Mouse (Mus musculus): ENCODE results near the gene Rpl27.
"Not testable (repeated sequence)": the region's sequence is repeated elsewhere in the genome, so short reads cannot be mapped to it uniquely, and the experiment has no call there.

Gene Rpl27

GRCm38 (mm10) chr11:101442127-101442693, at the start of gene Rpl27:
Rpl27 (plus strand) TSS chr11:101442298.
- peak; percentile 92 to 98 for DNase-seq

- peak; percentile 59 to 60 for DNase-seq
Measured at GRCm38 (mm10) chr11:101395110-101395509, 47.0 kb upstream of the Rpl27 start.

- no peak for DNase-seq
Measured at GRCm38 (mm10) chr11:101415306-101415705, 26.8 kb upstream of the Rpl27 start.

- DNase-seq = no peak
Measured at GRCm38 (mm10) chr11:101416433-101417100, 25.5 kb upstream of the Rpl27 start.

GRCm38 (mm10) chr11:101417101-101417855, 24.8 kb upstream of the Rpl27 start, which contains the start of gene Aarsd1:
Aarsd1 (minus strand) TSS chr11:101417615.
- DNase-seq = peak; percentile 89 to 91

- DNase-seq = no peak
Measured at GRCm38 (mm10) chr11:101418991-101419390, 23.1 kb upstream of the Rpl27 start.

- DNase-seq = no peak
Measured at GRCm38 (mm10) chr11:101419610-101420009, 22.5 kb upstream of the Rpl27 start.

GRCm38 (mm10) chr11:101420148-101420547, 21.9 kb upstream of the Rpl27 start:
- DNase-seq = no peak

GRCm38 (mm10) chr11:101424105-101424851, 17.8 kb upstream of the Rpl27 start, which contains the start of gene Gm27029:
Gm27029 (minus strand) TSS chr11:101424796.
- DNase-seq = no peak

- DNase-seq = peak; percentile 98
Measured at GRCm38 (mm10) chr11:101424925-101425813, 16.9 kb upstream of the Rpl27 start, which contains the start of the genes Rundc1 and Ptges3l. Rundc1 (plus strand) TSS chr11:101425085. Ptges3l (minus strand) TSS chr11:101425333.

GRCm38 (mm10) chr11:101426165-101426564, 15.9 kb upstream of the Rpl27 start:
- DNase-seq = no peak

GRCm38 (mm10) chr11:101431327-101431726, 10.8 kb upstream of the Rpl27 start:
- DNase-seq = no peak

- no peak for DNase-seq
Measured at GRCm38 (mm10) chr11:101433396-101433795, 8.7 kb upstream of the Rpl27 start.

GRCm38 (mm10) chr11:101435831-101436230, 6.3 kb upstream of the Rpl27 start:
- no peak for DNase-seq

- no peak for DNase-seq
Measured at GRCm38 (mm10) chr11:101436916-101437315, 5.2 kb upstream of the Rpl27 start.

- DNase-seq = not testable (repeated sequence)
Measured at GRCm38 (mm10) chr11:101438006-101438405, 4.1 kb upstream of the Rpl27 start.

- DNase-seq = not testable (repeated sequence)
Measured at GRCm38 (mm10) chr11:101441450-101442126, 510 bp upstream of the Rpl27 start.

- DNase-seq = no peak
Measured at GRCm38 (mm10) chr11:101442760-101443159, 662 bp downstream of the Rpl27 start.

- DNase-seq = no peak
Measured at GRCm38 (mm10) chr11:101446319-101446718, 4.2 kb downstream of the Rpl27 start.

- DNase-seq = not testable (repeated sequence)
Measured at GRCm38 (mm10) chr11:101446860-101447259, 4.8 kb downstream of the Rpl27 start.

GRCm38 (mm10) chr11:101447786-101448185, 5.7 kb downstream of the Rpl27 start:
- no peak for DNase-seq

All from thymus, postnatal 36 days (tissue).